Mouse (Mus musculus) liver, embryonic 14 days (tissue): Measurements from ENCODE around the gene Gm44790. TPM values are rescaled to one million over a fixed set of nuclear protein-coding genes. Genes with fewer than 3 reads are reported as not detected.

Experiments
- polyA plus RNA-seq: library from polyadenylated mRNA; depleted of rRNA; stranded (reverse); fragments of >200 nt; gene quantifications from 2 replicates; pipeline ENCODE4 v1.2.3, GENCODE M21; 2012; rRNA removed

The Gm44790 gene
- 0.06 TPM in 1 of 2 replicates, not detected in the other for polyA plus RNA-seq

GRCm38 (mm10) chr6:86426358-86426757 lies at the start of gene Gm44790:
TSS of gene Gm44790 (plus strand) at chr6:86426658.

GRCm38 (mm10) chr6:86396581-86397256 lies 29.7 kb upstream of the Gm44790 start, which contains the start of gene Pcyox1:
TSS of gene Pcyox1 (minus strand) at chr6:86397154.

GRCm38 (mm10) chr6:86404100-86404861 lies 22.2 kb upstream of the Gm44790 start, which contains the start of gene Tia1:
TSS of gene Tia1 (plus strand) at chr6:86404219.

GRCm38 (mm10) chr6:86438272-86439118 lies 12.0 kb downstream of the Gm44790 start, which contains the start of gene C87436:
TSS of gene C87436 (plus strand) at chr6:86438374.

Other genes with a start within 250 kb of the Gm44790 start
- 0.86 and 1.0 TPM in 2 replicates for gene Tgfa, start 231.4 kb upstream of the Gm44790 start, polyA plus RNA-seq
- gene Fam136a, start 61.0 kb upstream of the Gm44790 start, polyA plus RNA-seq, result 24.6 and 31.2 TPM in 2 replicates
- 146 and 150 TPM in 2 replicates for gene Snrpg, start 55.4 kb upstream of the Gm44790 start, polyA plus RNA-seq
- 20.2 and 25.0 TPM in 2 replicates for gene Pcyox1, start 29.5 kb upstream of the Gm44790 start, polyA plus RNA-seq
- gene Tia1, start 22.4 kb upstream of the Gm44790 start, polyA plus RNA-seq, result 15.8 and 16.9 TPM in 2 replicates
- 6.9 and 7.3 TPM in 2 replicates for gene C87436, start 11.7 kb downstream of the Gm44790 start, polyA plus RNA-seq
- gene Pcbp1, start 99.7 kb downstream of the Gm44790 start, polyA plus RNA-seq, result 112 and 145 TPM in 2 replicates
- gene Asprv1, start 201.5 kb downstream of the Gm44790 start, polyA plus RNA-seq, result 0.37 and 0.38 TPM in 2 replicates
- 16.3 and 20.2 TPM in 2 replicates for gene Mxd1, start 242.5 kb downstream of the Gm44790 start, polyA plus RNA-seq